In the genomic region with DNA sequence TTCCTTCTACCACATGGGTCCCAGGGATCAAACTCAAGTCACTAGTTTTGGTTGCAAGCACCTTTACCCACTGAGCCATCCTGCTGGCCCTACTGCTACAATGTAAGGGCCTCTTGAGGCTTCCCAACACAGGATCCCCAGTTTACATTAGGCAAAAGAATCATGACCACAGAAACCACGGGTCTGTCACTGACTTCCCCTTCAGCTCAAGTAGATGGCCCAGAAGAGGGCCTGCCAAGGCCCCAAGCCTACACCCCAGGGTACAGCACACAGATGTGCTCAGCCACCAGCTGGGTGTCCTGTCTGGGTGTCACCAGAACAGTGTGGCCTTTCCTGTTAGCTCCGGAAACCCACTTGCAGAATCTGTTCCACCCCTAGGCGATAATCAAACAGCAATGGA, we compare ENCODE assay signal across 19 mouse cellular contexts. TPM values are rescaled to one million over a fixed set of nuclear protein-coding genes. Genes with fewer than 3 reads are reported as not detected.
A peak's percentile ranks its signal among the peaks of the same experiment; 100 is the strongest.
DNase-seq lines count a peak whose midpoint lies in the region; ATAC-seq and TF ChIP-seq lines count a peak whose summit lies in the region.
"Had no signal": no experiment of that assay in that cellular context is flagged by ENCODE, and none has a peak within 500 bp of the region (broad histone marks: within the 10 kb centered on the region; RNA-seq: fewer than 3 reads in every experiment).

No protein-coding gene starts in this region.

- H3K4me2 ChIP-seq in midbrain, embryonic 15.5 days: no peak overlapping the region
- H3K4me2 ChIP-seq: limb, embryonic 15.5 days; neural tube, embryonic 12.5 days had no signal

- H3K27me3 ChIP-seq in thymus, adult 2 months (ENCODE audit: control insufficient read depth, insufficient read depth, low read length): no peaks in the 10 kb centered on the region
- H3K27me3 ChIP-seq in midbrain, embryonic 15.5 days (replicated peaks): no peaks in the 10 kb centered on the region
- H3K27me3 ChIP-seq: limb, embryonic 15.5 days; neural tube, embryonic 12.5 days had no signal

- peak; percentile 72 for ATAC-seq in monocyte, adult 5-6 weeks (replicated peaks; ENCODE audit: insufficient number of reproducible peaks, low FRiP score, low TSS enrichment, poor library complexity, severe bottlenecking)
- ATAC-seq in midbrain, embryonic 15.5 days (replicated peaks): no peak
- ATAC-seq: hindbrain, postnatal 0 days had no signal

- H3K4me1 ChIP-seq in thymus, adult 2 months (replicated peaks; ENCODE audit: control insufficient read depth, insufficient read depth, low read length): peaks cover 5% of the 10 kb centered on the region
- H3K4me1 ChIP-seq in midbrain, embryonic 15.5 days: no peaks in the 10 kb centered on the region
- H3K4me1 ChIP-seq: limb, embryonic 15.5 days; neural tube, embryonic 12.5 days had no signal

- intact Hi-C loops in gastrocnemius, postnatal 36 days (cut with DNase I): no loop called here

- TF ChIP-seq CTCF in thymus, adult 2 months (IDR thresholded peaks at IDR 0.05; ENCODE audit: borderline replicate concordance, control insufficient read depth, extremely low read depth, insufficient read depth, low read length, poor library complexity): no peak

- no peak for TF ChIP-seq POLR2A in thymus, adult 2 months (IDR thresholded peaks at IDR 0.05; ENCODE audit: control insufficient read depth, extremely low read depth, insufficient read depth, low read length, poor library complexity)

- 16% methylated on average over 3 of the region's 3 CpGs for WGBS in thymus, adult 2 months
- WGBS in midbrain, embryonic 15.5 days: 77% methylated on average over 3 of the region's 3 CpGs

- H3K27ac ChIP-seq in thymus, adult 2 months (ENCODE audit: control insufficient read depth, insufficient read depth, low read length): no peak overlapping the region
- H3K27ac ChIP-seq in midbrain, embryonic 15.5 days: no peak overlapping the region
- H3K27ac ChIP-seq: hindbrain, postnatal 0 days; layer of hippocampus, adult 2 months; limb, embryonic 15.5 days; neural tube, embryonic 12.5 days had no signal

- H3K9ac ChIP-seq in midbrain, embryonic 15.5 days: no peak overlapping the region
- H3K9ac ChIP-seq: limb, embryonic 15.5 days; neural tube, embryonic 12.5 days had no signal

- no peak overlapping the region for H3K4me3 ChIP-seq in thymus, adult 2 months (ENCODE audit: control insufficient read depth, insufficient read depth, low read length)
- no peak overlapping the region for H3K4me3 ChIP-seq in midbrain, embryonic 15.5 days
- H3K4me3 ChIP-seq: erythroblast, embryonic 14.5 days; layer of hippocampus, adult 2 months; limb, embryonic 15.5 days; neural tube, embryonic 12.5 days had no signal

- H3K9me3 ChIP-seq in midbrain, embryonic 15.5 days: no peaks in the 10 kb centered on the region
- H3K9me3 ChIP-seq: limb, embryonic 15.5 days; neural tube, embryonic 12.5 days had no signal

- H3K36me3 ChIP-seq in thymus, adult 2 months (ENCODE audit: control insufficient read depth, insufficient read depth, low read length): no peaks in the 10 kb centered on the region
- H3K36me3 ChIP-seq in midbrain, embryonic 15.5 days (replicated peaks): no peaks in the 10 kb centered on the region
- H3K36me3 ChIP-seq: limb, embryonic 15.5 days; neural tube, embryonic 12.5 days had no signal

- peak; percentile 22 for DNase-seq in thymus, postnatal 0 days (ENCODE audit: low spot score)
- DNase-seq in thymus, adult 2 months: no peak
- DNase-seq in liver: peak; percentile 34
- DNase-seq in gastrocnemius, postnatal 36 days: no peak
- no peak for DNase-seq in frontal cortex, postnatal 25 days (ENCODE audit: low spot score in 2 of 2)
- DNase-seq in yolk sac, embryonic 10.5 days (ENCODE audit: low spot score): no peak
- DNase-seq: cerebellum, adult 8-10 months; gastrocnemius, postnatal 25 days; kidney, adult 2 months; lung, postnatal 10 days; midbrain, embryonic 14.5 days; thymus, postnatal 14 days had no signal

RNA-seq across cellular contexts. Expression of gene Trappc10, which starts 20.3 kb away (rescaled TPM):
- 20.0 and 26.3 TPM in 2 replicates for polyA plus RNA-seq in thymus, postnatal 0 days (2015; fragmentation: Nextera tagmentation; extraction: Ambion mirVana)
- 96.0 and 105 TPM in 2 replicates for polyA plus RNA-seq in thymus, adult 2 months (2012; rRNA removed)
- 30.4 to 42.5 TPM (median 37.6 TPM) in 3 replicates for total RNA-seq in monocyte, adult 5-6 weeks (2017)
- 10 to 100 TPM; 32.7 to 33.1 TPM for total RNA-seq in gastrocnemius, postnatal 36 days (2021)
- polyA plus RNA-seq in midbrain, embryonic 15.5 days (2015; fragmentation: Nextera tagmentation; extraction: Ambion mirVana): 27.2 and 29.2 TPM in 2 replicates

Comparison
In these comparisons a context has a peak if more than half of its experiments do, and no peak if none do; other contexts are left out.
1. DNase-seq: peak in thymus, postnatal 0 days (single experiment) and liver (single experiment); none in thymus, adult 2 months (single experiment), gastrocnemius, postnatal 36 days (0 of 2), frontal cortex, postnatal 25 days (0 of 2) and yolk sac, embryonic 10.5 days (single experiment).